Mouse (Mus musculus) MEL (cell line): ENCODE results near the gene Rrp8.

Experiments used
- EP300 ChIP-seq, 2 experiments: IDR thresholded peaks; 2 replicates each; pipeline ENCODE4 v1.6.1; 2011; ENCODE audit warnings: improper control_type of control experiment in 2 of 2, low read length in 2 of 2, low read depth in 1 of 2, mild to moderate bottlenecking in 1 of 2
- HCFC1 ChIP-seq: IDR thresholded peaks from 2 replicates; pipeline ENCODE4 v1.6.1; 2012; ENCODE audit warnings: low read depth, mild to moderate bottlenecking, inconsistent platforms, low read length, improper control_type of control experiment, moderate library complexity

DNA sequence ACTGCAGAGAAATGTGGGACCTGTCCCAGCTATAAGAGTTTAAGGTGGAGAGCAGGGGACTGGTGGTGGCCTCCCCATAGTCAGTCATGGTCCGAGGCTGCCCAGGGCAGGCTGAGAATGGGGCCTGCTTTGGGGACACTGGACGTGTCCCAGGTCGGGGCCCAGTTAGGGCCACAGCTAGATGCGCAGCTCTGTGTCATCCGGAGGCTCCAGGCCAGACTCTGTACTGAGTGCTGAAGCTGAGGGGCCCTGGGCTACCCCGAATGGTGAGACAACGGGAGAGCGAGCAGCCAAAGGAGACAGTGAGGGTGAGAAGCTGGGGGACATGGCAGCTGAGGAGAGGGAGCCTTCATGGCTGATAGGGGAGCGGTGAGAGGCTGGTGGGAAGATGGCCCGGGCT lies 16.1 kb upstream of the Rrp8 start:
- no peak for TF ChIP-seq EP300 (IDR thresholded peaks at IDR 0.05; ENCODE audit: low read depth in 1 of 2, low read length in 2 of 2)
- no peak for TF ChIP-seq HCFC1
